Mouse (Mus musculus) MEL (cell line): ENCODE data around the gene Bloc1s4. TPM values are rescaled to one million over a fixed set of nuclear protein-coding genes. Genes with fewer than 3 reads are reported as not detected.
A peak's percentile ranks its signal among the peaks of the same experiment; 100 is the strongest.

Experiments
- DNase-seq: peaks from one replicate; pipeline ENCODE4 v3.0.0; 2011; ENCODE audit warnings: low read depth, low spot score
- H3K27ac ChIP-seq: 2 replicates; pipeline ENCODE4 v1.5.1; 2012; ENCODE audit warnings: low read depth, mild to moderate bottlenecking, control low read depth, low read length, moderate library complexity; ENCODE audit not compliant: control insufficient read depth
- H3K27me3 ChIP-seq, 2 experiments: fragments of 150-350 bp in 1 of 2; sonication (generic) in 1 of 2; 2 replicates each; pipeline ENCODE4 v1.6.1; 2012; ENCODE audit warnings: low read length in 2 of 2, mild to moderate bottlenecking in 2 of 2, improper control_type of control experiment in 1 of 2, moderate library complexity in 1 of 2; ENCODE audit not compliant: insufficient read depth in 2 of 2, control insufficient read depth in 1 of 2
- H3K36me3 ChIP-seq, 2 experiments: 2 replicates each; pipeline ENCODE4 v1.6.1; 2012 to 2014; ENCODE audit warnings: low read length in 2 of 2, improper control_type of control experiment in 1 of 2, inconsistent platforms in 1 of 2, mild to moderate bottlenecking in 1 of 2; ENCODE audit not compliant: insufficient read depth in 2 of 2, control insufficient read depth in 1 of 2
- H3K4me1 ChIP-seq, 2 experiments: fragments of 150-350 bp in 1 of 2; sonication (generic) in 1 of 2; 2 replicates each; pipeline ENCODE4 v1.6.1; 2012; ENCODE audit warnings: low read length in 2 of 2, improper control_type of control experiment in 1 of 2, mild to moderate bottlenecking in 1 of 2; ENCODE audit not compliant: insufficient read depth in 2 of 2, control insufficient read depth in 1 of 2
- H3K4me3 ChIP-seq, 2 experiments: fragments of 150-350 bp in 1 of 2; sonication (generic) in 1 of 2; 2 replicates each; pipeline ENCODE4 v1.5.1; 2012; ENCODE audit warnings: low read depth in 2 of 2, low read length in 2 of 2, mild to moderate bottlenecking in 2 of 2, moderate library complexity in 2 of 2, control low read depth in 1 of 2, improper control_type of control experiment in 1 of 2; ENCODE audit not compliant: control insufficient read depth in 1 of 2, insufficient read depth in 1 of 2
- H3K79me2 ChIP-seq: 2 replicates; pipeline ENCODE4 v1.6.1; 2012; ENCODE audit warnings: mild to moderate bottlenecking, low read length, moderate library complexity; ENCODE audit not compliant: control insufficient read depth, poor library complexity, insufficient read depth
- H3K9ac ChIP-seq: 2 replicates; pipeline ENCODE4 v1.6.1; 2012; ENCODE audit warnings: low read depth, mild to moderate bottlenecking, control low read depth, low read length, moderate library complexity; ENCODE audit not compliant: control insufficient read depth, poor library complexity, severe bottlenecking
- H3K9me3 ChIP-seq: fragments of 150-350 bp; sonication (generic); replicated peaks from 2 replicates; pipeline ENCODE4 v1.6.1; 2012; ENCODE audit warnings: mild to moderate bottlenecking, low read length, improper control_type of control experiment, moderate library complexity; ENCODE audit not compliant: insufficient read depth
- BHLHE40 ChIP-seq: IDR thresholded peaks from 2 replicates; pipeline ENCODE4 v1.6.1; 2012; ENCODE audit warnings: low read depth, mild to moderate bottlenecking, inconsistent platforms, low read length, improper control_type of control experiment, borderline replicate concordance
- CHD1 ChIP-seq: IDR thresholded peaks from 2 replicates; pipeline ENCODE4 v1.6.1; 2012; ENCODE audit warnings: low read depth, mild to moderate bottlenecking, inconsistent platforms, low read length, improper control_type of control experiment
- CHD2 ChIP-seq: IDR thresholded peaks from 2 replicates; pipeline ENCODE4 v1.6.1; 2011; ENCODE audit warnings: low read length, improper control_type of control experiment
- CTCF ChIP-seq, 3 experiments: IDR thresholded peaks in 2 of 3; conservative IDR thresholded peaks in 1 of 3; 2 replicates each; pipeline ENCODE4 v1.5.1; 2011 to 2012; ENCODE audit warnings: low read length in 3 of 3, low read depth in 2 of 3, mild to moderate bottlenecking in 2 of 3, improper control_type of control experiment in 1 of 3, inconsistent platforms in 1 of 3, mixed read lengths in 1 of 3, moderate library complexity in 1 of 3; ENCODE audit not compliant: control insufficient read depth in 1 of 3, insufficient read depth in 1 of 3, poor library complexity in 1 of 3, severe bottlenecking in 1 of 3
- E2F4 ChIP-seq: IDR thresholded peaks from 2 replicates; pipeline ENCODE4 v1.6.1; 2011; ENCODE audit warnings: low read depth, low read length, improper control_type of control experiment, borderline replicate concordance
- ELF1 ChIP-seq: IDR thresholded peaks from 2 replicates; pipeline ENCODE4 v1.6.1; 2014; ENCODE audit warnings: low read depth, mild to moderate bottlenecking, inconsistent platforms, low read length, improper control_type of control experiment, moderate library complexity
- ETS1 ChIP-seq: IDR thresholded peaks from 2 replicates; pipeline ENCODE4 v1.6.1; 2012; ENCODE audit warnings: low read depth, mild to moderate bottlenecking, inconsistent platforms, low read length, improper control_type of control experiment, moderate library complexity
- GABPA ChIP-seq: IDR thresholded peaks from 2 replicates; pipeline ENCODE4 v1.6.1; 2012; ENCODE audit warnings: low read depth, mild to moderate bottlenecking, inconsistent platforms, low read length, improper control_type of control experiment, moderate library complexity
- GATA1 ChIP-seq: IDR thresholded peaks from 2 replicates; pipeline ENCODE4 v1.6.1; 2011; ENCODE audit warnings: low read depth, low read length, improper control_type of control experiment
- HCFC1 ChIP-seq: IDR thresholded peaks from 2 replicates; pipeline ENCODE4 v1.6.1; 2012; ENCODE audit warnings: low read depth, mild to moderate bottlenecking, inconsistent platforms, low read length, improper control_type of control experiment, moderate library complexity
- JUND ChIP-seq: IDR thresholded peaks from 2 replicates; pipeline ENCODE4 v1.6.1; 2011; ENCODE audit warnings: low read depth, mild to moderate bottlenecking, improper control_type of control experiment, low read length
- KAT2A ChIP-seq: conservative IDR thresholded peaks from 2 replicates; pipeline ENCODE4 v1.6.1; 2012; ENCODE audit warnings: low read depth, low read length, improper control_type of control experiment, inconsistent platforms
- MAFK ChIP-seq: IDR thresholded peaks from 2 replicates; pipeline ENCODE4 v1.6.1; 2011; ENCODE audit warnings: low read depth, mild to moderate bottlenecking, low read length, improper control_type of control experiment, borderline replicate concordance
- MAX ChIP-seq: IDR thresholded peaks from 2 replicates; pipeline ENCODE4 v1.6.1; 2011; ENCODE audit warnings: low read length, improper control_type of control experiment
- MAZ ChIP-seq: IDR thresholded peaks from 2 replicates; pipeline ENCODE4 v1.6.1; 2012; ENCODE audit warnings: low read depth, mild to moderate bottlenecking, inconsistent platforms, low read length, improper control_type of control experiment
- MEF2A ChIP-seq: IDR thresholded peaks from 2 replicates; pipeline ENCODE4 v1.6.1; 2014; ENCODE audit warnings: low read depth, mild to moderate bottlenecking, inconsistent platforms, low read length, improper control_type of control experiment; ENCODE audit not compliant: poor library complexity, insufficient replicate concordance, severe bottlenecking; ENCODE audit errors: extremely low read depth
- MXI1 ChIP-seq: IDR thresholded peaks from 2 replicates; pipeline ENCODE4 v1.6.1; 2011; ENCODE audit warnings: mild to moderate bottlenecking, low read depth, low read length, improper control_type of control experiment
- MYB ChIP-seq: IDR thresholded peaks from 2 replicates; pipeline ENCODE4 v1.6.1; 2011; ENCODE audit warnings: mild to moderate bottlenecking, low read depth, low read length, improper control_type of control experiment
- MYC ChIP-seq: IDR thresholded peaks from 2 replicates; pipeline ENCODE4 v1.6.1; 2011; ENCODE audit warnings: low read depth, mild to moderate bottlenecking, low read length, improper control_type of control experiment, moderate library complexity
- NELFE ChIP-seq: IDR thresholded peaks from 2 replicates; pipeline ENCODE4 v1.6.1; 2011; ENCODE audit warnings: low read depth, low read length, improper control_type of control experiment
- NRF1 ChIP-seq: IDR thresholded peaks from 2 replicates; pipeline ENCODE4 v1.6.1; 2014; ENCODE audit warnings: low read depth, mild to moderate bottlenecking, inconsistent platforms, low read length, improper control_type of control experiment, moderate library complexity; ENCODE audit not compliant: poor library complexity, insufficient read depth, severe bottlenecking
- POLR2A ChIP-seq, 2 experiments: IDR thresholded peaks; 2 replicates each; pipeline ENCODE4 v1.6.1; 2011 to 2012; ENCODE audit warnings: low read length in 2 of 2, mild to moderate bottlenecking in 2 of 2, control low read depth in 1 of 2, improper control_type of control experiment in 1 of 2, low read depth in 1 of 2, moderate library complexity in 1 of 2; ENCODE audit not compliant: control insufficient read depth in 1 of 2, insufficient read depth in 1 of 2, poor library complexity in 1 of 2
- POLR2AphosphoS2 ChIP-seq: IDR thresholded peaks from 2 replicates; pipeline ENCODE4 v1.6.1; 2011; ENCODE audit warnings: low read length, improper control_type of control experiment
- POLR2AphosphoS5 ChIP-seq: IDR thresholded peaks from 2 replicates; pipeline ENCODE4 v1.6.1; 2012; ENCODE audit warnings: low read depth, borderline replicate concordance, mild to moderate bottlenecking, inconsistent platforms, low read length, moderate library complexity, mixed read lengths
- RAD21 ChIP-seq: IDR thresholded peaks from 2 replicates; pipeline ENCODE4 v1.6.1; 2011; ENCODE audit warnings: mild to moderate bottlenecking, low read depth, low read length, improper control_type of control experiment
- RCOR1 ChIP-seq: IDR thresholded peaks from 2 replicates; pipeline ENCODE4 v1.6.1; 2012; ENCODE audit warnings: low read depth, mild to moderate bottlenecking, inconsistent platforms, low read length, improper control_type of control experiment
- SIN3A ChIP-seq: IDR thresholded peaks from 2 replicates; pipeline ENCODE4 v1.6.1; 2012; ENCODE audit warnings: low read length, improper control_type of control experiment, inconsistent platforms
- SMC3 ChIP-seq: IDR thresholded peaks from 2 replicates; pipeline ENCODE4 v1.6.1; 2011; ENCODE audit warnings: low read depth, low read length, improper control_type of control experiment
- TAL1 ChIP-seq: IDR thresholded peaks from 2 replicates; pipeline ENCODE4 v1.6.1; 2012; ENCODE audit warnings: mild to moderate bottlenecking, inconsistent platforms, low read length, moderate library complexity, mixed read lengths
- TBP ChIP-seq: IDR thresholded peaks from 2 replicates; pipeline ENCODE4 v1.8.0; 2011; ENCODE audit warnings: low read depth, low read length, improper control_type of control experiment
- TCF12 ChIP-seq: IDR thresholded peaks from 2 replicates; pipeline ENCODE4 v1.6.1; 2014; ENCODE audit warnings: low read depth, mild to moderate bottlenecking, inconsistent platforms, low read length, improper control_type of control experiment, moderate library complexity
- UBTF ChIP-seq: IDR thresholded peaks from 2 replicates; pipeline ENCODE4 v1.6.1; 2012; ENCODE audit warnings: low read depth, mild to moderate bottlenecking, inconsistent platforms, low read length, improper control_type of control experiment, moderate library complexity, borderline replicate concordance; ENCODE audit not compliant: insufficient read depth
- USF1 ChIP-seq: IDR thresholded peaks from 2 replicates; pipeline ENCODE4 v1.6.1; 2014; ENCODE audit warnings: low read depth, mild to moderate bottlenecking, inconsistent platforms, low read length, improper control_type of control experiment, moderate library complexity
- USF2 ChIP-seq, 2 experiments: IDR thresholded peaks; 2 replicates each; pipeline ENCODE4 v1.6.1; 2011 to 2012; ENCODE audit warnings: improper control_type of control experiment in 2 of 2, low read length in 2 of 2, borderline replicate concordance in 1 of 2, inconsistent platforms in 1 of 2, low read depth in 1 of 2, mild to moderate bottlenecking in 1 of 2; ENCODE audit not compliant: insufficient read depth in 1 of 2
- ZC3H11A ChIP-seq: IDR thresholded peaks from 2 replicates; pipeline ENCODE4 v1.6.1; 2012; ENCODE audit warnings: low read depth, mild to moderate bottlenecking, inconsistent platforms, low read length, improper control_type of control experiment
- ZKSCAN1 ChIP-seq: IDR thresholded peaks from 2 replicates; pipeline ENCODE4 v1.6.1; 2012; ENCODE audit warnings: low read depth, mild to moderate bottlenecking, inconsistent platforms, low read length, improper control_type of control experiment, moderate library complexity
- ZMIZ1 ChIP-seq: IDR thresholded peaks from 2 replicates; pipeline ENCODE4 v1.6.1; 2012; ENCODE audit warnings: low read depth, mild to moderate bottlenecking, inconsistent platforms, low read length, improper control_type of control experiment, moderate library complexity
- polyA plus RNA-seq, 2 experiments: library from polyadenylated mRNA; stranded (reverse) in 1 of 2; unstranded in 1 of 2; fragments of >175 nt in 1 of 2; fragments of >200 nt in 1 of 2; gene quantifications; 2 replicates each; pipeline versions ENCODE4 v1.2.1 to v1.2.4; 2012; ENCODE audit warnings: low replicate concordance in 2 of 2, low read depth in 1 of 2; ENCODE audit not compliant: insufficient read length in 2 of 2, insufficient read depth in 1 of 2, missing spikeins in 1 of 2
- total RNA-seq: library from RNA; depleted of rRNA; stranded (reverse); fragments of 300-350 nt; gene quantifications from 2 replicates; pipeline ENCODE4 v1.2.3, GENCODE M21; 2012

The Bloc1s4 gene
- total and polyA plus RNA-seq, 3 experiments: 29.8 to 32.9 TPM; not detected in 1

DNA sequence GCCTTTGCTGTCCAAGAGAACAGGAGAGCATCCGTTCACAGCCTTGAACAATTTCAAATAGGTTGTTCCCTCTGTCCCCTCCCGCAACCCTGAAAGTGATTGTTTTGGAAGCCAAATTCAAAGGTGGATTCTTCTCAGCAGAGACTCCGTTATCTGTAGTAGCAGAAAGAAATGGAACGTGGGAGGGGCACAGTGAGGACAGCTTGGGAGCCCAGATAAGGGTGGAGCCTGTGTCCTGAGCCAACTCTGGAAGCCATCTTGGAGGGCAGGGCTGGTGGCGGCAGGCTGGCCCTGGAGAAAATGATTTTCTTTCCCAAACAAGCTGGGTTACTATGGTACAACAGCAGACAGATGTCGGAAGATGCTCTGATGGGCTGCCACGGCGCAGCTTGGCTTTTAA, 12.4 kb downstream of the Bloc1s4 start:
- Histone ChIP-seq H3K27me3 (no peaks in the 10 kb centered on the region), H3K79me2 (no peaks in the 10 kb centered on the region), H3K9me3 (no peaks in the 10 kb centered on the region), H3K4me1 (peaks cover 4 to 28% of the 10 kb centered on the region in 2 experiments), H3K36me3 (peaks cover 0 to 15% of the 10 kb centered on the region in 2 experiments; a peak in 2 of 4 replicates), H3K9ac (no peak overlapping the region; the same call in 1 of the 2 replicates), H3K27ac (no peak overlapping the region), H3K4me3 (no peak overlapping the region)
- peak; percentile 97 for DNase-seq
- TF ChIP-seq NRF1 (no peak), MAFK (peak; percentile 79; the same call in 1 of the 2 replicates), TCF12 (peak; percentile 100), E2F4 (no peak), HCFC1 (peak; percentile 74), BHLHE40 (peak; percentile 89), UBTF (no peak), MAX (no peak), POLR2AphosphoS5 (no peak), USF1 (no peak), JUND (0 out of 2 replicates have a peak, but pooled peaks have one; percentile 54), CHD2 (no peak), RAD21 (no peak), RCOR1 (peak; percentile 100), ZMIZ1 (peak; percentile 76; the same call in 1 of the 2 replicates), MXI1 (peak; percentile 71), MYC (peak; percentile 36; the same call in 1 of the 2 replicates), POLR2A (IDR thresholded peaks at IDR 0.05; ENCODE audit: control insufficient read depth in 1 of 2, insufficient read depth in 1 of 2, low read depth in 1 of 2, low read length in 2 of 2, poor library complexity in 1 of 2) (no peak), CHD1 (no peak), MEF2A (peak; percentile 77; the same call in 1 of the 2 replicates), SIN3A (peak; percentile 96), ETS1 (peak; percentile 96), ZKSCAN1 (no peak), GABPA (no peak), TAL1 (peak; percentile 100), POLR2AphosphoS2 (peak; percentile 79), GATA1 (peak; percentile 100), ELF1 (peak; percentile 44; the same call in 1 of the 2 replicates), KAT2A (no peak), SMC3 (no peak; the same call in none of the 2 replicates), NELFE (no peak), CTCF (IDR thresholded peaks at IDR 0.05 in 2 of 3, conservative IDR thresholded peaks at IDR 0.05 in 1 of 3; ENCODE audit: control insufficient read depth in 1 of 3, insufficient read depth in 1 of 3, low read depth in 2 of 3, low read length in 3 of 3, poor library complexity in 1 of 3, severe bottlenecking in 1 of 3) (no peak), ZC3H11A (no peak), USF2 (IDR thresholded peaks at IDR 0.05; ENCODE audit: borderline replicate concordance in 1 of 2, insufficient read depth in 1 of 2, low read depth in 1 of 2, low read length in 2 of 2) (no peak), MYB (no peak), MAZ (peak; percentile 100), TBP (peak; percentile 42; the same call in 1 of the 2 replicates)
